Mouse (Mus musculus) 3T3-L1 (cell line): Measurements from ENCODE around the gene Olfr1134.
"Not testable (repeated sequence)": the region's sequence is repeated elsewhere in the genome, so short reads cannot be mapped to it uniquely, and the experiment has no call there.

Experiments used
- DNase-seq: peaks from one replicate; pipeline ENCODE4 v3.0.0-alpha.2; 2015; ENCODE audit warnings: low read depth, low spot score

Olfr1134 gene

GRCm38 (mm10) chr2:87658360-87658759, at the start of gene Olfr1134:
Gene Olfr1134 (minus strand): TSS chr2:87658460.
- no peak for DNase-seq

- no peak for DNase-seq
These were observed 35.6 kb upstream of the Olfr1134 start, which contains the start of gene Olfr1136 for GRCm38 (mm10) chr2:87693847-87694246. Gene Olfr1136 (minus strand): TSS chr2:87693947.

- no peak for DNase-seq
These were observed 15.3 kb upstream of the Olfr1134 start, which contains the start of gene Olfr1135 for GRCm38 (mm10) chr2:87673564-87673963. Gene Olfr1135 (minus strand): TSS chr2:87673664.

GRCm38 (mm10) chr2:87647274-87647673, 11.0 kb downstream of the Olfr1134 start, which contains the start of gene Olfr1133:
Gene Olfr1133 (minus strand): TSS chr2:87647374.
- no peak for DNase-seq

- no peak for DNase-seq
These were observed 15.8 kb downstream of the Olfr1134 start for GRCm38 (mm10) chr2:87642441-87642840.

- DNase-seq: no peak
These were observed 20.8 kb downstream of the Olfr1134 start, which contains the start of gene Olfr1132 for GRCm38 (mm10) chr2:87637435-87637834. Gene Olfr1132 (minus strand): TSS chr2:87637535.

- DNase-seq: no peak
These were observed 31.5 kb downstream of the Olfr1134 start, which contains the start of gene Olfr1131 for GRCm38 (mm10) chr2:87626804-87627203. Gene Olfr1131 (plus strand): TSS chr2:87627104.

GRCm38 (mm10) chr2:87605912-87606311, 52.3 kb downstream of the Olfr1134 start, which contains the start of gene Olfr1130:
Gene Olfr1130 (plus strand): TSS chr2:87606212.
- not testable (repeated sequence) for DNase-seq
